ENCODE assay signal across 20 mouse cellular contexts in the genomic region with DNA sequence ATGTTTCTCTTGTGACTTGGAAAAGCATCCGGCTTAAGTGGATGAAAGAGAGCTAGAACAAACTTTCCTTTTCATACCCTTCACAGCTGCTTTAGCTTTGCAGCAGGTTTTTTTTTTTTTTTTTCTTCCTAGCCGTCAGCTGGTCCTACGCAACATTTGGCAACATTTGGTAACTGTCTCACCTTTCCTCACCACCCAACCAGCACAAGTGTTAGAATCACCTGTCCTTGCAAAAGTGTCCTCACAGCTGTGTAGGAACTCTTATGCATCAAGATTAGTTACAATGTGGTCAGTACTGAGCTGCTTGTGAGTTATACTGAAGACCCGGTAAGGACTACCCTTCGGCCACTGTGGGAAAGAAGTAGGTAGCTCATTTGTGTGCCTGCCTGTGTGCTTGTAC. TPM values are rescaled to one million over a fixed set of nuclear protein-coding genes. Genes with fewer than 3 reads are reported as not detected.
DNase-seq lines count a peak whose midpoint lies in the region; ATAC-seq and TF ChIP-seq lines count a peak whose summit lies in the region.
"Had no signal": no experiment of that assay in that cellular context is flagged by ENCODE, and none has a peak within 500 bp of the region (broad histone marks: within the 10 kb centered on the region; RNA-seq: fewer than 3 reads in every experiment).

No protein-coding gene starts in this region.

- WGBS in hindbrain, embryonic 14.5 days: 79% methylated on average over 5 of the region's 5 CpGs
- WGBS in hindbrain, postnatal 0 days: 75% methylated on average over 5 of the region's 5 CpGs
- 68% methylated on average over 5 of the region's 5 CpGs for WGBS in stomach, embryonic 14.5 days
- WGBS in stomach, postnatal 0 days: 68% methylated on average over 5 of the region's 5 CpGs
- 63% methylated on average over 5 of the region's 5 CpGs for WGBS in lung, adult 2 months

- no peak overlapping the region for H3K4me3 ChIP-seq in hindbrain, embryonic 14.5 days (replicated peaks; ENCODE audit: low read length)
- no peak overlapping the region for H3K4me3 ChIP-seq in hindbrain, postnatal 0 days (ENCODE audit: low read length)
- no peak overlapping the region for H3K4me3 ChIP-seq in stomach, embryonic 14.5 days (ENCODE audit: low read depth, low read length)
- no peak overlapping the region for H3K4me3 ChIP-seq in stomach, postnatal 0 days (ENCODE audit: low read depth, low read length)
- no peak overlapping the region for H3K4me3 ChIP-seq in lung, adult 2 months (replicated peaks; ENCODE audit: extremely low read depth, low read depth, low read length)

- no peak for TF ChIP-seq EP300 in stomach, postnatal 0 days (optimal IDR thresholded peaks at IDR 0.05)

- TF ChIP-seq POLR2A in lung, adult 2 months (IDR thresholded peaks at IDR 0.05; ENCODE audit: borderline replicate concordance, extremely low read depth, low read depth, low read length): no peak

- H3K27ac ChIP-seq in hindbrain, embryonic 14.5 days: no peak overlapping the region
- no peak overlapping the region for H3K27ac ChIP-seq in hindbrain, postnatal 0 days
- H3K27ac ChIP-seq in stomach, embryonic 14.5 days (ENCODE audit: low read length): no peak overlapping the region
- H3K27ac ChIP-seq in stomach, postnatal 0 days (replicated peaks): no peak overlapping the region
- H3K27ac ChIP-seq: heart, embryonic 15.5 days had no signal

- no peaks in the 10 kb centered on the region for H3K9me3 ChIP-seq in hindbrain, embryonic 14.5 days (ENCODE audit: control insufficient read depth, low read length)
- H3K9me3 ChIP-seq in hindbrain, postnatal 0 days (ENCODE audit: low read length): no peaks in the 10 kb centered on the region
- no peaks in the 10 kb centered on the region for H3K9me3 ChIP-seq in stomach, embryonic 14.5 days (ENCODE audit: control insufficient read depth, low read depth, low read length)
- no peaks in the 10 kb centered on the region for H3K9me3 ChIP-seq in stomach, postnatal 0 days (ENCODE audit: control insufficient read depth, low read length)
- H3K9me3 ChIP-seq: heart, embryonic 15.5 days had no signal

- no peak for DNase-seq in hindbrain, embryonic 14.5 days (ENCODE audit: low spot score)
- DNase-seq in hindbrain, postnatal 0 days (ENCODE audit: low spot score): no peak
- DNase-seq in stomach, postnatal 0 days (ENCODE audit: low spot score): no peak
- DNase-seq in lung, adult 2 months: peak; percentile 22
- DNase-seq in naive thymus-derived CD4-positive, alpha-beta T cell, adult 2 months (ENCODE audit: low read depth): peak; percentile 9
- DNase-seq in cerebellum, adult 11-12 months: no peak
- DNase-seq in embryo, embryonic 11 days: no peak
- DNase-seq: cerebellum, adult 9-11 months; kidney, postnatal 10 days; right cerebral cortex, adult 18-20 months had no signal

- H3K9ac ChIP-seq in hindbrain, embryonic 14.5 days: no peak overlapping the region
- no peak overlapping the region for H3K9ac ChIP-seq in hindbrain, postnatal 0 days (replicated peaks; ENCODE audit: low read length)
- H3K9ac ChIP-seq in stomach, embryonic 14.5 days (replicated peaks; ENCODE audit: low read depth, low read length): no peak overlapping the region
- no peak overlapping the region for H3K9ac ChIP-seq in stomach, postnatal 0 days (ENCODE audit: low read length)

- peaks cover 23% of the 10 kb centered on the region for H3K36me3 ChIP-seq in hindbrain, embryonic 14.5 days (replicated peaks; ENCODE audit: control insufficient read depth, insufficient read depth)
- H3K36me3 ChIP-seq in hindbrain, postnatal 0 days (ENCODE audit: insufficient read depth, low read length): peaks cover 7% of the 10 kb centered on the region; the same call in 1 of the 2 replicates
- H3K36me3 ChIP-seq in stomach, embryonic 14.5 days (ENCODE audit: control insufficient read depth, insufficient read depth, low read length): peaks cover 5% of the 10 kb centered on the region
- peaks cover 6% of the 10 kb centered on the region; the same call in 1 of the 2 replicates for H3K36me3 ChIP-seq in stomach, postnatal 0 days (ENCODE audit: control insufficient read depth, insufficient read depth, low read length)

- no peak for TF ChIP-seq CTCF in hindbrain, postnatal 0 days (IDR thresholded peaks at IDR 0.05; ENCODE audit: low read depth)
- no peak for TF ChIP-seq CTCF in stomach, postnatal 0 days (IDR thresholded peaks at IDR 0.05; ENCODE audit: low read depth)
- no peak for TF ChIP-seq CTCF in lung, adult 2 months (IDR thresholded peaks at IDR 0.05; ENCODE audit: insufficient read depth, low read length)

- ATAC-seq in hindbrain, embryonic 14.5 days (ENCODE audit: low FRiP score): no peak
- no peak for ATAC-seq in hindbrain, postnatal 0 days
- ATAC-seq in stomach, embryonic 14.5 days (ENCODE audit: insufficient number of reproducible peaks, insufficient read depth, low FRiP score, low read depth): no peak
- ATAC-seq in stomach, postnatal 0 days (ENCODE audit: low FRiP score, low TSS enrichment): no peak
- ATAC-seq: Patski had no signal

- no peaks in the 10 kb centered on the region for H3K27me3 ChIP-seq in hindbrain, embryonic 14.5 days (ENCODE audit: control insufficient read depth, insufficient read depth, low read length)
- no peaks in the 10 kb centered on the region for H3K27me3 ChIP-seq in hindbrain, postnatal 0 days (ENCODE audit: insufficient read depth, low read length)
- no peaks in the 10 kb centered on the region for H3K27me3 ChIP-seq in stomach, embryonic 14.5 days (ENCODE audit: control insufficient read depth, insufficient read depth, low read length)
- no peaks in the 10 kb centered on the region for H3K27me3 ChIP-seq in stomach, postnatal 0 days (ENCODE audit: control insufficient read depth, insufficient read depth, low read length)
- H3K27me3 ChIP-seq: heart, embryonic 15.5 days; Patski had no signal

- H3K4me2 ChIP-seq in hindbrain, embryonic 14.5 days (replicated peaks): 0 out of 2 replicates have a peak overlapping the region, but pooled peaks have one; percentile 82
- no peak overlapping the region for H3K4me2 ChIP-seq in hindbrain, postnatal 0 days (ENCODE audit: low read depth, low read length)
- 0 out of 2 replicates have a peak overlapping the region, but pooled peaks have one; percentile 5 for H3K4me2 ChIP-seq in stomach, embryonic 14.5 days (replicated peaks; ENCODE audit: low read depth, low read length)
- no peak overlapping the region for H3K4me2 ChIP-seq in stomach, postnatal 0 days (replicated peaks; ENCODE audit: low read depth)

- H3K4me1 ChIP-seq in hindbrain, embryonic 14.5 days (replicated peaks; ENCODE audit: control insufficient read depth, insufficient read depth, low read length): peaks cover 22% of the 10 kb centered on the region
- peaks cover 9% of the 10 kb centered on the region for H3K4me1 ChIP-seq in hindbrain, postnatal 0 days (ENCODE audit: insufficient read depth, low read length)
- H3K4me1 ChIP-seq in stomach, embryonic 14.5 days (ENCODE audit: control insufficient read depth, insufficient read depth, low read length): peaks cover 8% of the 10 kb centered on the region; the same call in 1 of the 2 replicates
- H3K4me1 ChIP-seq in stomach, postnatal 0 days (replicated peaks; ENCODE audit: control insufficient read depth, insufficient read depth): no peaks in the 10 kb centered on the region
- peaks cover 6% of the 10 kb centered on the region for H3K4me1 ChIP-seq in lung, adult 2 months (ENCODE audit: control insufficient read depth, insufficient read depth, low read length)

RNA-seq across cellular contexts. Expression of a gene that starts 1.8 kb away (rescaled TPM):
- 126 and 133 TPM in 2 replicates for polyA plus RNA-seq in hindbrain, embryonic 14.5 days (2014; fragmentation: Nextera tagmentation; extraction: Ambion mirVana)
- total RNA-seq in hindbrain, postnatal 0 days (2014; rRNA removed): 71.6 and 72.1 TPM in 2 replicates
- 91.9 and 99.3 TPM in 2 replicates for polyA plus RNA-seq in hindbrain, postnatal 0 days (2015; fragmentation: Nextera tagmentation; extraction: Ambion mirVana)
- polyA plus RNA-seq in stomach, embryonic 14.5 days (2014; fragmentation: Nextera tagmentation; extraction: Ambion mirVana): 94.8 and 96.4 TPM in 2 replicates
- 62.3 and 67.7 TPM in 2 replicates for polyA plus RNA-seq in stomach, postnatal 0 days (2015; fragmentation: Nextera tagmentation; extraction: Ambion mirVana)
- polyA plus RNA-seq in lung, adult 2 months (2012; rRNA removed): 21.9 and 27.8 TPM in 2 replicates

RNA-seq across cellular contexts. Expression of a gene that starts 27.0 kb away (rescaled TPM):
- polyA plus RNA-seq in hindbrain, embryonic 14.5 days (2014; fragmentation: Nextera tagmentation; extraction: Ambion mirVana): 22.0 and 23.7 TPM in 2 replicates
- 11.8 and 19.0 TPM in 2 replicates for total RNA-seq in hindbrain, postnatal 0 days (2014; rRNA removed)
- polyA plus RNA-seq in hindbrain, postnatal 0 days (2015; fragmentation: Nextera tagmentation; extraction: Ambion mirVana): 16.4 and 18.9 TPM in 2 replicates
- polyA plus RNA-seq in stomach, embryonic 14.5 days (2014; fragmentation: Nextera tagmentation; extraction: Ambion mirVana): 19.0 and 24.1 TPM in 2 replicates
- 11.5 and 12.4 TPM in 2 replicates for polyA plus RNA-seq in stomach, postnatal 0 days (2015; fragmentation: Nextera tagmentation; extraction: Ambion mirVana)
- 5.0 and 7.5 TPM in 2 replicates for polyA plus RNA-seq in lung, adult 2 months (2012; rRNA removed)

RNA-seq across cellular contexts. Expression of a gene that starts 39.8 kb away (rescaled TPM):
- polyA plus RNA-seq in hindbrain, embryonic 14.5 days (2014; fragmentation: Nextera tagmentation; extraction: Ambion mirVana): not detected in 2 replicates
- total RNA-seq in hindbrain, postnatal 0 days (2014; rRNA removed): not detected in 2 replicates
- polyA plus RNA-seq in hindbrain, postnatal 0 days (2015; fragmentation: Nextera tagmentation; extraction: Ambion mirVana): not detected in 2 replicates
- not detected in 2 replicates for polyA plus RNA-seq in stomach, embryonic 14.5 days (2014; fragmentation: Nextera tagmentation; extraction: Ambion mirVana)
- polyA plus RNA-seq in stomach, postnatal 0 days (2015; fragmentation: Nextera tagmentation; extraction: Ambion mirVana): not detected in 2 replicates
- polyA plus RNA-seq in lung, adult 2 months (2012; rRNA removed): not detected in 2 replicates
- total RNA-seq: adrenal gland, adult 18-20 months; gastrocnemius, postnatal 4 days; left cerebral cortex, postnatal 25 days; midbrain, postnatal 0 days; neutrophil, adult 5-6 weeks had no signal
- polyA plus RNA-seq: brain, embryonic 14.5 days; frontal cortex, adult 2 months; heart, embryonic 15.5 days; midbrain, postnatal 0 days had no signal

RNA-seq across cellular contexts. Expression of a gene that starts 57.4 kb away (rescaled TPM):
- 0.38 and 1.0 TPM in 2 replicates for polyA plus RNA-seq in hindbrain, embryonic 14.5 days (2014; fragmentation: Nextera tagmentation; extraction: Ambion mirVana)
- 3.7 and 5.9 TPM in 2 replicates for total RNA-seq in hindbrain, postnatal 0 days (2014; rRNA removed)
- polyA plus RNA-seq in hindbrain, postnatal 0 days (2015; fragmentation: Nextera tagmentation; extraction: Ambion mirVana): 0.81 and 1.2 TPM in 2 replicates
- polyA plus RNA-seq in stomach, embryonic 14.5 days (2014; fragmentation: Nextera tagmentation; extraction: Ambion mirVana): not detected in 2 replicates
- polyA plus RNA-seq in stomach, postnatal 0 days (2015; fragmentation: Nextera tagmentation; extraction: Ambion mirVana): 0.18 and 0.35 TPM in 2 replicates
- polyA plus RNA-seq in lung, adult 2 months (2012; rRNA removed): 0.17 and 0.59 TPM in 2 replicates
- total RNA-seq: gastrocnemius, postnatal 4 days had no signal
- polyA plus RNA-seq: heart, embryonic 15.5 days; Patski had no signal

Comparison
In these comparisons a context has a peak if more than half of its experiments do, and no peak if none do; other contexts are left out.
1. H3K4me2 ChIP-seq: peak in hindbrain, embryonic 14.5 days (single experiment) and stomach, embryonic 14.5 days (single experiment); none in hindbrain, postnatal 0 days (single experiment) and stomach, postnatal 0 days (single experiment).
2. DNase-seq: peak in lung, adult 2 months (single experiment) and naive thymus-derived CD4-positive, alpha-beta T cell, adult 2 months (single experiment); none in hindbrain, embryonic 14.5 days (single experiment), hindbrain, postnatal 0 days (single experiment), stomach, postnatal 0 days (single experiment), cerebellum, adult 11-12 months (single experiment) and embryo, embryonic 11 days (single experiment).